Mouse (Mus musculus) gastrocnemius, adult 2 months (tissue): Measurements from ENCODE around the gene Dvl1. TPM values are rescaled to one million over a fixed set of nuclear protein-coding genes. Genes with fewer than 3 reads are reported as not detected.

Experiments used
- DNase-seq: peaks from one replicate; pipeline ENCODE4 v3.0.0; 2022
- H3K27ac ChIP-seq: fragments of 200-600 bp; 2 replicates; pipeline ENCODE4 v1.8.1; 2022; ENCODE audit warnings: mild to moderate bottlenecking
- H3K4me3 ChIP-seq: fragments of 200-600 bp; 2 replicates; pipeline ENCODE4 v1.8.1; 2022; ENCODE audit warnings: mild to moderate bottlenecking, moderate library complexity
- CTCF ChIP-seq: fragments of 200-600 bp; IDR thresholded peaks from 2 replicates; pipeline ENCODE4 v1.8.1; 2022; ENCODE audit warnings: antibody characterized with exemption, mild to moderate bottlenecking, moderate library complexity
- intact Hi-C: fragments of 180-260 bp; cut with DNase I; formaldehyde crosslinking; loops from one replicate; pipeline ENCODE4 v1.15.1; 2025
- total RNA-seq, 2 experiments: library from RNA; stranded (reverse); gene quantifications; 2 replicates each; pipeline ENCODE4 v1.2.3; 2021

The Dvl1 gene
- total RNA-seq, 2 experiments from 2014 or later: 116 to 122 TPM

- intact Hi-C loops: loop anchor here (1.0 to 10.0 kb wide), 2 partner anchors 17 to 114 kb away; partner anchors contain the start of gene Ube2j2
- H3K27ac ChIP-seq: peak overlapping the region; percentile 89
- peak overlapping the region; percentile 94 for H3K4me3 ChIP-seq
- no peak for TF ChIP-seq CTCF
- DNase-seq: no peak
Measured at GRCm38 (mm10) chr4:155830596-155830995, 16.6 kb upstream of the Dvl1 start.

GRCm38 (mm10) chr4:155831205-155831766 lies 15.9 kb upstream of the Dvl1 start, which contains the start of gene Aurkaip1:
Aurkaip1 (plus strand) TSS chr4:155831272.
- peak within 1 kb of the TSS; percentile 94 for H3K4me3 ChIP-seq
- peak; percentile 85 for TF ChIP-seq CTCF
- intact Hi-C loops: loop anchor here (10.0 kb wide), 1 partner anchor 114 kb away; the partner anchor contains the start of gene Ube2j2
- peak within 1 kb of the TSS; percentile 89 for H3K27ac ChIP-seq
- peak; percentile 98 for DNase-seq

GRCm38 (mm10) chr4:155831831-155832230 lies 15.4 kb upstream of the Dvl1 start:
- intact Hi-C loops: loop anchor here (2.0 to 10.0 kb wide), 2 partner anchors 15 to 113 kb away; partner anchors contain the start of genes Dvl1 and Ube2j2
- H3K4me3 ChIP-seq: peak overlapping the region; percentile 94
- no peak for DNase-seq
- H3K27ac ChIP-seq: peak overlapping the region; percentile 89
- no peak for TF ChIP-seq CTCF

- no peak for TF ChIP-seq CTCF
- Histone ChIP-seq H3K27ac (peak overlapping the region; percentile 89), H3K4me3 (peak overlapping the region; percentile 94)
- no peak for DNase-seq
- intact Hi-C loops: loop anchor here (2.0 to 10.0 kb wide), 2 partner anchors 14 to 112 kb away; partner anchors contain the start of genes Dvl1 and Ube2j2
Measured at GRCm38 (mm10) chr4:155832321-155832720, 14.9 kb upstream of the Dvl1 start.

GRCm38 (mm10) chr4:155833234-155833633 lies 14.0 kb upstream of the Dvl1 start:
- no peak for DNase-seq
- Histone ChIP-seq H3K27ac (peak overlapping the region; percentile 86), H3K4me3 (peak overlapping the region; percentile 11; the same call in 1 of the 2 replicates)
- TF ChIP-seq CTCF: no peak
- intact Hi-C loops: loop anchor here (2.0 to 10.0 kb wide), 2 partner anchors 14 to 112 kb away; partner anchors contain the start of genes Dvl1 and Ube2j2

GRCm38 (mm10) chr4:155833836-155834235 lies 13.4 kb upstream of the Dvl1 start:
- TF ChIP-seq CTCF: peak; percentile 84
- Histone ChIP-seq H3K27ac (peak overlapping the region; percentile 86), H3K4me3 (peak overlapping the region; percentile 45)
- intact Hi-C loops: loop anchor here (2.0 to 10.0 kb wide), 2 partner anchors 13 to 111 kb away; partner anchors contain the start of genes Dvl1 and Ube2j2
- DNase-seq: peak; percentile 93

- no peak for TF ChIP-seq CTCF
- intact Hi-C loops: loop anchor here (10.0 kb wide), 1 partner anchor 107 kb away; the partner anchor contains the start of gene Ube2j2
- Histone ChIP-seq H3K4me3 (peak overlapping the region; percentile 68), H3K27ac (peak overlapping the region; percentile 96)
- DNase-seq: peak; percentile 81
Measured at GRCm38 (mm10) chr4:155837404-155838010, 9.7 kb upstream of the Dvl1 start.

GRCm38 (mm10) chr4:155838187-155839153 lies 8.7 kb upstream of the Dvl1 start:
- peak overlapping the region; percentile 96 for H3K27ac ChIP-seq
- H3K4me3 ChIP-seq: peak overlapping the region; percentile 68
- TF ChIP-seq CTCF: no peak
- intact Hi-C loops: loop anchor here (10.0 kb wide), 1 partner anchor 106 kb away; the partner anchor contains the start of gene Ube2j2
- DNase-seq: peak; percentile 80

GRCm38 (mm10) chr4:155839483-155839910 lies 7.7 kb upstream of the Dvl1 start, which contains the start of gene Mxra8:
Mxra8 (plus strand) TSS chr4:155839680.
- intact Hi-C loops: loop anchor here (10.0 kb wide), 1 partner anchor 105 kb away; the partner anchor contains the start of gene Ube2j2
- no peak for TF ChIP-seq CTCF
- Histone ChIP-seq H3K4me3 (peak within 1 kb of the TSS; percentile 68), H3K27ac (peak within 1 kb of the TSS; percentile 96)
- peak; percentile 94 for DNase-seq

GRCm38 (mm10) chr4:155840076-155841002 lies 6.9 kb upstream of the Dvl1 start:
- DNase-seq: peak; percentile 74
- no peak for TF ChIP-seq CTCF
- peak overlapping the region; percentile 96 for H3K27ac ChIP-seq
- intact Hi-C loops: no loop called here
- H3K4me3 ChIP-seq: peak overlapping the region; percentile 68

GRCm38 (mm10) chr4:155841003-155841454 lies 6.2 kb upstream of the Dvl1 start:
- H3K4me3 ChIP-seq: peak overlapping the region; percentile 68
- H3K27ac ChIP-seq: peak overlapping the region; percentile 96
- peak; percentile 50 for TF ChIP-seq CTCF
- intact Hi-C loops: no loop called here
- peak; percentile 79 for DNase-seq
